Mouse (Mus musculus) midbrain, embryonic 14.5 days (tissue): ENCODE results near the gene Vma21-ps. TPM values are rescaled to one million over a fixed set of nuclear protein-coding genes. Genes with fewer than 3 reads are reported as not detected.
"Not testable (repeated sequence)": the region's sequence is repeated elsewhere in the genome, so short reads cannot be mapped to it uniquely, and the experiment has no call there.

ENCODE experiments used
- ATAC-seq: fragments of 200-750 bp; cut with Nextera tagmentation; 2 replicates; pipeline ENCODE4 v1.8.0; 2017; ENCODE audit warnings: moderate number of reproducible peaks, moderate library complexity; ENCODE audit not compliant: low FRiP score, low TSS enrichment
- DNase-seq: peaks from one replicate; pipeline ENCODE4 v3.0.0-alpha.2; 2015
- H3K27ac ChIP-seq: fragments of 300-500 bp; sonication (generic); replicated peaks from 2 replicates; pipeline ENCODE4 v1.5.1; 2014; ENCODE audit warnings: mild to moderate bottlenecking, low read depth, low read length, moderate library complexity
- H3K27me3 ChIP-seq: fragments of 300-500 bp; sonication (generic); 2 replicates; pipeline ENCODE4 v1.6.1; 2014; ENCODE audit warnings: low read length, control low read depth, mixed read lengths; ENCODE audit not compliant: control insufficient read depth, insufficient read depth
- H3K36me3 ChIP-seq: fragments of 300-500 bp; sonication (generic); 2 replicates; pipeline ENCODE4 v1.6.1; 2014; ENCODE audit warnings: low read length, control low read depth; ENCODE audit not compliant: control insufficient read depth, insufficient read depth
- H3K4me1 ChIP-seq: fragments of 300-500 bp; sonication (generic); 2 replicates; pipeline ENCODE4 v1.6.1; 2014; ENCODE audit warnings: mild to moderate bottlenecking, antibody characterized with exemption, low read length, control low read depth; ENCODE audit not compliant: control insufficient read depth, insufficient read depth
- H3K4me2 ChIP-seq: fragments of 300-500 bp; sonication (generic); 2 replicates; pipeline ENCODE4 v1.6.1; 2014; ENCODE audit warnings: mild to moderate bottlenecking, low read length, moderate library complexity
- H3K4me3 ChIP-seq: fragments of 300-500 bp; sonication (generic); replicated peaks from 2 replicates; pipeline ENCODE4 v1.5.1; 2014; ENCODE audit warnings: low read depth, low read length
- H3K9ac ChIP-seq: fragments of 300-500 bp; sonication (generic); replicated peaks from 2 replicates; pipeline ENCODE4 v1.6.1; 2014; ENCODE audit warnings: mild to moderate bottlenecking, low read length, moderate library complexity
- H3K9me3 ChIP-seq: fragments of 300-500 bp; sonication (generic); 2 replicates; pipeline ENCODE4 v1.6.1; 2016; ENCODE audit warnings: low read length, control low read depth, mixed read lengths; ENCODE audit not compliant: control insufficient read depth
- WGBS: fragments of 180-500 bp; shearing (Covaris S2); extraction: QIAGEN DNeasy Blood & Tissue Kit; methylation state at CpG from one replicate; pipeline ENCODE4 v1.1.7; 2014; 5-methylcytosine and 5-hydroxymethylcytosine counted together
- polyA plus RNA-seq: library from polyadenylated mRNA; unstranded; fragments of >200 nt; fragmentation: Nextera tagmentation; extraction: Ambion mirVana; gene quantifications from 2 replicates; pipeline ENCODE4 v1.2.1, GENCODE M21; 2014

Gene Vma21-ps
- 1.00 TPM in 1 of 2 replicates, not detected in the other for polyA plus RNA-seq

DNA sequence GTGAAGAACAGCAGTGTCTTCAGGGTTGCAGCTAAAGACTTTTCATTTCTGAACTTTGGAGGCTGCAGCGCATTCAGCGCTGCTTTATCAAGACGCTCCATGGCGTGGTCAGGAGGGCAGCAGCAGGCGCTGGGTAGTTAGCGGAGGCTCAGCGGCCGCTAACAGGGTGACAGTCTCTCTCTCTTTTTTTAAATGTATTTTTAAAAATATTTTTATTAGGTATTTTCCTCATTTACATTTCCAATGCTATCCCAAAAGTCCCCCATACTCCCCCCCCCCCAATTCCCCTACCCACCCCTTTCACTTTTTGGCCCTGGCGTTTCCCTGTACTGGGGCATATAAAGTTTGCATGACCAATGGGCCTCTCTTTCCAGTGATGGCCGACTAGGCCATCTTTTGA, at the start of gene Vma21-ps:
TSS of gene Vma21-ps (minus strand) at position 101 of the 400 bp plus-strand sequence.
- ATAC-seq, H3K36me3 ChIP-seq, H3K27ac ChIP-seq, DNase-seq, H3K9me3 ChIP-seq, H3K4me2 ChIP-seq, H3K4me1 ChIP-seq, H3K27me3 ChIP-seq, H3K4me3 ChIP-seq, H3K9ac ChIP-seq: not testable (repeated sequence)
- WGBS: 96% methylated on average over 10 of the region's 10 CpGs

DNA sequence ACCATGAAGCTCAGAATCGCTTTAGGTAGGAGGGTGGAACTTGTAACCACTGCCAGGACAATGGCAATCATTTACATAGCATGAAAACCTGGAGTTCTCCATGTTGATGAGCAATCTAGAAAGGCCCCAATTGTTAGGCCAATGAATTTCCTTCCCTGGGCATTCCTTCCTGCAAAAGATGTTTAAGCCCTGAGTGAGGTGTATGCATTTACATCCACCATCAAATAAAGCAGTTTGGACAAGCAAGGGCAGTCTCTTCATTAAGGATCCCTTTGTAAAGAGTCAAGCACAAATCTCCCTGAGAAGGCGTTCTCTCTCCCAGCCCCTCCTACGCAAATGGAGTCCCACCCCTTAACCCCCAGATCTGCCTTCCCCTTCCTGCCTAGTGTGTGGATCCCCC, 46.0 kb upstream of the Vma21-ps start:
- Histone ChIP-seq H3K4me3 (no peak overlapping the region), H3K9me3 (no peaks in the 10 kb centered on the region), H3K27me3 (no peaks in the 10 kb centered on the region), H3K36me3 (no peaks in the 10 kb centered on the region), H3K4me2 (no peak overlapping the region), H3K4me1 (no peaks in the 10 kb centered on the region), H3K9ac (no peak overlapping the region), H3K27ac (no peak overlapping the region)
- WGBS: 76% methylated on average over 3 of the region's 3 CpGs
- DNase-seq (no peak), ATAC-seq (no peak)

DNA sequence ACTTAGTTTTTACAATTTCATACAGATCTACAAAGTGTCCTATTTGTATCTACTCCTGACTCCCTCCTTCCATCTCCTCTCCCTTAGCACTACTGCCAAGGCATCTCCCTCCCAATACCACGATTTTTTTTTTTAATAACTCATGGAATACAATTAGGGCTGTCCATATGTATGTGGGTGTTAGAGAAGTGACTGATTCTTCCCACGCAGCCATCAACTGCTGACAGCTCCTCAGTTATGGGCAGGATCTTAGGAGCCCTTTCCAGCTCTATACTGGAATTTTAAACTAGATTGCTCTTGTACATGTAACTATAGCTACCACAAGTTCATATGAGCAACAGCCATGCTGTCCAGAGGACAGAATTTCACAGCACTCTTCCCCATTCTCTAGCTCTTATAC, 33.6 kb upstream of the Vma21-ps start:
- Histone ChIP-seq H3K27me3 (no peaks in the 10 kb centered on the region), H3K4me1 (no peaks in the 10 kb centered on the region), H3K27ac (no peak overlapping the region), H3K36me3 (no peaks in the 10 kb centered on the region), H3K9me3 (no peaks in the 10 kb centered on the region), H3K9ac (no peak overlapping the region), H3K4me2 (no peak overlapping the region), H3K4me3 (no peak overlapping the region)
- DNase-seq: no peak
- WGBS: 83% methylated on average over 2 of the region's 2 CpGs
- ATAC-seq: no peak

DNA sequence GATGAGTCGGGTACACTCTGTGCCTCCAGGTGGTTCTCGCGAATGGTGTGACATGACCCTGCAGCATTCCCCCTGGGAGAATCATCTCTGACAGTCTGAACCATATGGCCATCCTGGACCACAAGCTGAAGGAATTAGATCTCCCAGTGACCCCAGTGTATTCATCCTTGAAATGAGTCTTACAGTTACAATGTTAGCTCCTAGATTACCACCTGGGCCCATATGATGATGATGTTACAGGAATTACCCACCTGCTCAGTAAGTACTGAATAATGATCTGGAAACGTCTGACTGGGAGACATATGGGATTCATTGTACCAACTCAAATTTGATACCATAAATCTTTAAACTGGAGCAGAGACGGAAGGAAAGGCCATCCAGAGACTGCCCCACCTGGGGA, 29.4 kb upstream of the Vma21-ps start:
- Histone ChIP-seq H3K27me3 (no peaks in the 10 kb centered on the region), H3K4me2 (no peak overlapping the region), H3K9ac (no peak overlapping the region), H3K27ac (no peak overlapping the region), H3K36me3 (no peaks in the 10 kb centered on the region), H3K9me3 (no peaks in the 10 kb centered on the region), H3K4me1 (no peaks in the 10 kb centered on the region), H3K4me3 (no peak overlapping the region)
- WGBS: 83% methylated on average over 5 of the region's 5 CpGs
- ATAC-seq: no peak
- DNase-seq: no peak

DNA sequence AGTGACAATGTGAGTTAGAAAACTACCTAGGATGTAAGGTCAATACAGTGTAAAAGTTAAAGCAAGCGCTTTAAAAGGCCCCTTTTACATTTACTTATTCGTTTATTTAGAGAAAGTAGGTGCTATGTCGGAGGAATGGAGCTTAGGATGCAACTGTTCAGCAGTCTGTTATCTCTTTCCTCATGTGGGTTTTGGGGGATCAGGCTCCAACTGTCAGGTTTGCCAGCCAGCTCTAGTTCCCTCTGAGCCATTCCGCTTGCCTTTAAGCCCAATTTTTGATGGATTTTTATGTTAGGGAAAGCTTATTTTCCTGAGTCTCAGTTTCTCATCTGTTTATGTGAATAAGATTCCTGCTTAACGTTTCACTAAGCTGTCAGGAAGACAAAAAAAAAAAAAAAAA, 22.3 kb upstream of the Vma21-ps start:
- Histone ChIP-seq H3K36me3 (no peaks in the 10 kb centered on the region), H3K9me3 (no peaks in the 10 kb centered on the region), H3K27me3 (no peaks in the 10 kb centered on the region), H3K4me1 (no peaks in the 10 kb centered on the region), H3K27ac (no peak overlapping the region), H3K4me2 (no peak overlapping the region), H3K9ac (no peak overlapping the region), H3K4me3 (no peak overlapping the region)
- WGBS: 90% methylated on average over 5 of the region's 5 CpGs
- DNase-seq (no peak), ATAC-seq (no peak)

DNA sequence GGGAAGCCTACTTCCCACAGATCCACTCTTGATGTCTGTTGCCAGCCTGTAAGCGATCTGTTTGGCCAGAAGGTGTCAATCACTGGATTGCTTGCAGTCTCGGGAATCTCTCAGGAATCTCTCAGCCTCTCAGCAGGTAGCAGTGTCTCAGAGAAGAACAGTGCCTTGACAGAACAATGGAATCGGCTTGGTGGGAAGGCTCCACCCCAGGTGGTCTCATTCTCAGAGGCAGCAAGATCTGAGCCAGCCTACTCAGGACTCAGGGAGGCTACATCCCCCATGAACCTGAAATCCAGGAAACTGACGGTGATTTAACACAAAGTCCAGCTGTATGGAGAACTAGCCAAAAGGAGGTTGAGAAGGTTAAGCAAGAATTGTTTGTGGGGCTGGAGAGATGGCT, 20.5 kb upstream of the Vma21-ps start:
- Histone ChIP-seq H3K4me2 (no peak overlapping the region), H3K36me3 (no peaks in the 10 kb centered on the region), H3K27ac (no peak overlapping the region), H3K4me1 (no peaks in the 10 kb centered on the region), H3K9me3 (no peaks in the 10 kb centered on the region), H3K9ac (no peak overlapping the region), H3K4me3 (no peak overlapping the region), H3K27me3 (no peaks in the 10 kb centered on the region)
- ATAC-seq: no peak
- no peak for DNase-seq
- 7% methylated on average over 4 of the region's 4 CpGs for WGBS

DNA sequence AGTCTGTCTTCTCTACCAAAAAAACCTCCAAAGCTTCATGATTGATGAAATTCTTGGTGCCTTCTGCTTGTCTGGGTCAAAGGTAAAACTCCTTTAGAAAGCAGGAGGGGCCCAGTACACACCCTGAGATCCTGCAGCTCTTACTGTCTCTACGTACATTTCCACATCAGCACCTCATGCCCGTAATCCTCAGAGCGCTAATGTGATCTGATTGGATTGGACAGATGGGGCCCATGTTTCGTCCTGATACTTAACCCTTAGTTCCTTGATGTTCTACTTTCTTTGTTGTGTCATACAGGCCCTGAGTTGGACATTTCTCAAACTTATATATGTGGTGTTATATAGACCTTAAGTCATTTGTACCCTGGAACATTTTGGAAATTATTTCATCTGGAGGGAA, 9.6 kb downstream of the Vma21-ps start:
- Histone ChIP-seq H3K36me3 (peaks cover 20% of the 10 kb centered on the region; the same call in 1 of the 2 replicates), H3K27ac (no peak overlapping the region), H3K27me3 (no peaks in the 10 kb centered on the region), H3K9ac (no peak overlapping the region), H3K4me1 (no peaks in the 10 kb centered on the region), H3K9me3 (no peaks in the 10 kb centered on the region), H3K4me3 (no peak overlapping the region), H3K4me2 (no peak overlapping the region)
- ATAC-seq (no peak), DNase-seq (no peak)
- 87% methylated on average over 4 of the region's 4 CpGs for WGBS

DNA sequence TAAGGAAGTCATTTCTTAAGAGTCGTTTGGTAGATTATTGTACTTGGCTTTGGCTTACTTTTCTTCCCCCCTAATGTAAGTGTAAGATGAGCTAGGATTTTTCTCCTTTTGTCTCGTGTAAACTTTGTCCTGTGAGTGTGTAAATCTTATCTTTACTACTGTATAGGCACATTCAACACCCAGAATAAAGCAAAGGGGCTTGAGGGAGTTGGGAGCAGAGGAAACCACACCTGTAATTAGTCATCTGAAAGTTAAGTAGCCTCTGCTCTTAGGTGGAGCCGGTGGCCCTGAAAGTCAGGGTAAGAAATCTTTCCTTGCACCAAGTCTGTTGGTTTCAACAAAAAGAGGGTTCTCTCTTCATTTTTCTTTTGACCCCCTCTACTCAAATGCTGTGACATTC, 23.6 kb downstream of the Vma21-ps start:
- no peaks in the 10 kb centered on the region for H3K4me1 ChIP-seq
- DNase-seq: no peak
- no peak overlapping the region for H3K4me2 ChIP-seq
- H3K36me3 ChIP-seq: peaks cover 19% of the 10 kb centered on the region; the same call in 1 of the 2 replicates
- H3K9ac ChIP-seq: no peak overlapping the region
- no peak overlapping the region for H3K27ac ChIP-seq
- no peaks in the 10 kb centered on the region for H3K9me3 ChIP-seq
- no peak for ATAC-seq
- H3K27me3 ChIP-seq: no peaks in the 10 kb centered on the region
- H3K4me3 ChIP-seq: no peak overlapping the region
- WGBS: 91% methylated on average over 3 of the region's 3 CpGs

DNA sequence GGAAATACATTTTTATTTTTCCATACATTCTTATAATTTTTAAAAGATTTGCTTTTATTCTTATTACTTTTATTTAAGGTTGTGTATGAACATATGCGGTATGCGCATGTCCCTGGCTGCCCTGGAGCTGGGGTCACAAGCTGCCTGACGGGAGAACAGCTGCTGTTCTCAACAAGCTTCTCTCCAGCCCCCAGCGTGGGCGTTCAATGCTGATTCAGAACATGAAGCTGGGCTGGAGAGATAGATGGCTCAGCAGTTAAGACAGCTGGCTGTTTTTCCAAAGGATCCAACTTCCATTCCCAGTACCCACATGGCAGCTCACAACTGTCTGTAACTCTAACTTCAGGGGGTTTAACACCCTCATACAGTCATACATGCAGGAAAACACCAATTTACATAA, 35.7 kb downstream of the Vma21-ps start:
- H3K27me3 ChIP-seq: no peaks in the 10 kb centered on the region
- H3K9ac ChIP-seq: no peak overlapping the region
- no peak overlapping the region for H3K4me3 ChIP-seq
- H3K9me3 ChIP-seq: no peaks in the 10 kb centered on the region
- no peak overlapping the region for H3K27ac ChIP-seq
- H3K4me2 ChIP-seq: no peak overlapping the region
- no peaks in the 10 kb centered on the region for H3K4me1 ChIP-seq
- H3K36me3 ChIP-seq: peaks cover 33% of the 10 kb centered on the region
- ATAC-seq: no peak
- 95% methylated on average over 5 of the region's 5 CpGs for WGBS
- no peak for DNase-seq
